Mouse (Mus musculus) myocyte (in vitro differentiated cells): ENCODE results near the gene Gamt. TPM values are rescaled to one million over a fixed set of nuclear protein-coding genes. Genes with fewer than 3 reads are reported as not detected.

Source experiments
- H3K27me3 ChIP-seq: one replicate; pipeline ENCODE4 v1.6.1; 2011; ENCODE audit not compliant: control insufficient read depth, insufficient read depth, insufficient read length
- H3K36me3 ChIP-seq: one replicate; pipeline ENCODE4 v1.6.1; 2011; ENCODE audit not compliant: control insufficient read depth, insufficient read depth
- H3K4me2 ChIP-seq: one replicate; pipeline ENCODE4 v1.6.1; 2011; ENCODE audit warnings: low read depth, control low read depth
- H3K4me3 ChIP-seq: one replicate; pipeline ENCODE4 v1.5.1; 2011; ENCODE audit warnings: mild to moderate bottlenecking, control low read depth, moderate library complexity
- H3K79me2 ChIP-seq: one replicate; pipeline ENCODE4 v1.6.1; 2011; ENCODE audit not compliant: control insufficient read depth, insufficient read depth
- H3ac ChIP-seq: one replicate; pipeline ENCODE4 v1.6.1; 2011; ENCODE audit not compliant: control insufficient read depth, insufficient read length
- CEBPB ChIP-seq: IDR thresholded peaks from 2 replicates; pipeline ENCODE4 v1.6.1; 2011; ENCODE audit warnings: mild to moderate bottlenecking, moderate library complexity; ENCODE audit not compliant: poor library complexity, insufficient read depth, severe bottlenecking
- E2F4 ChIP-seq: IDR thresholded peaks from one replicate; pipeline ENCODE4 v1.6.1; 2011; ENCODE audit warnings: mild to moderate bottlenecking, control low read depth, moderate library complexity; ENCODE audit not compliant: insufficient read depth
- MAX ChIP-seq: IDR thresholded peaks from one replicate; pipeline ENCODE4 v1.6.1; 2011; ENCODE audit warnings: low read depth, mild to moderate bottlenecking, control low read depth
- MYOD1 ChIP-seq, 3 experiments: IDR thresholded peaks; one replicate each; pipeline ENCODE4 v1.6.1; 2011; ENCODE audit warnings: control low read depth in 2 of 3, low read depth in 2 of 3, mild to moderate bottlenecking in 2 of 3, moderate library complexity in 1 of 3; ENCODE audit not compliant: insufficient read length in 2 of 3, control insufficient read depth in 1 of 3
- MYOG ChIP-seq, 3 experiments: IDR thresholded peaks; one replicate each; pipeline ENCODE4 v1.6.1; 2011; ENCODE audit warnings: control low read depth in 2 of 3, low read depth in 2 of 3, mild to moderate bottlenecking in 2 of 3; ENCODE audit not compliant: insufficient read length in 2 of 3, control insufficient read depth in 1 of 3, insufficient read depth in 1 of 3
- POLR2A ChIP-seq: IDR thresholded peaks from one replicate; pipeline ENCODE4 v1.6.1; 2011; ENCODE audit warnings: low read depth, mild to moderate bottlenecking, control low read depth, moderate library complexity; ENCODE audit not compliant: insufficient read length
- POLR2AphosphoS2 ChIP-seq: IDR thresholded peaks from one replicate; pipeline ENCODE4 v1.6.1; 2011; ENCODE audit warnings: low read depth, control low read depth; ENCODE audit not compliant: insufficient read length
- REST ChIP-seq: IDR thresholded peaks from one replicate; pipeline ENCODE4 v1.6.1; 2011; ENCODE audit warnings: mild to moderate bottlenecking, control low read depth, moderate library complexity; ENCODE audit not compliant: insufficient read depth, insufficient read length
- SRF ChIP-seq: IDR thresholded peaks from one replicate; pipeline ENCODE4 v1.6.1; 2011; ENCODE audit warnings: low read depth; ENCODE audit not compliant: control insufficient read depth, insufficient read length
- TCF12 ChIP-seq: IDR thresholded peaks from one replicate; pipeline ENCODE4 v1.6.1; 2011; ENCODE audit warnings: mild to moderate bottlenecking, control low read depth; ENCODE audit not compliant: poor library complexity, insufficient read depth, severe bottlenecking
- TCF3 ChIP-seq: IDR thresholded peaks from one replicate; pipeline ENCODE4 v1.6.1; 2011; ENCODE audit warnings: low read depth, control low read depth; ENCODE audit not compliant: insufficient read length
- USF1 ChIP-seq: IDR thresholded peaks from one replicate; pipeline ENCODE4 v1.6.1; 2011; ENCODE audit warnings: low read depth, mild to moderate bottlenecking, control low read depth, moderate library complexity
- polyA plus RNA-seq: library from polyadenylated mRNA; unstranded; fragments of >200 nt; fragmentation: generic; extraction: Trizol; gene quantifications from one replicate; pipeline ENCODE4 v1.2.1, GENCODE M21; 2012; ENCODE audit warnings: missing spikeins

Gene Gamt
- polyA plus RNA-seq, 1 experiment = 162 TPM

DNA sequence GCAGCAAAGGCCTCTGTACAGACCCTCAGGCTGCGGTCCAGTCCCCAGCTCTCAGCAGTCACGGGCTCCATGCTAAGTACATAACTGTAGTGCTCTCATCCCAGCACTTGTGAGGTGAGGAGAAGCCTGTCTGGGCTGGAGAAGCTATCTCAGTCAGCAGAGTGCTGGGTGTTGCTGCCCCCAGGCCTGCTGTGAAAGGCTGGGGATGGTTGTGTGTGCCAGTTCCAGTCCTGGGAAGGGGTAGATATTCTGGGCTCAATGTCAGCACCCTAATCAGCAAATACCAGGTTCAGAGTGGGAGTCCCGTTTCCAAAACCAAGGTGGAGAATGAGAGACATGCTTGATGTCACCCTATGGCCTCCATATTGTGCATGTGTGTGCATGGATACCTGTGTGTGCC lies 18.2 kb downstream of the Gamt start:
- H3K36me3 ChIP-seq = peaks cover 7% of the 10 kb centered on the region
- H3K4me3 ChIP-seq = no peak overlapping the region
- no peak overlapping the region for H3ac ChIP-seq
- H3K4me2 ChIP-seq = no peak overlapping the region
- H3K79me2 ChIP-seq = no peaks in the 10 kb centered on the region
- no peak for TF ChIP-seq MYOG (IDR thresholded peaks at IDR 0.05; ENCODE audit: control insufficient read depth in 1 of 3, insufficient read depth in 1 of 3, insufficient read length in 2 of 3, low read depth in 2 of 3)
- no peak for TF ChIP-seq E2F4
- TF ChIP-seq SRF = no peak
- TF ChIP-seq USF1 = no peak
- no peaks in the 10 kb centered on the region for H3K27me3 ChIP-seq

DNA sequence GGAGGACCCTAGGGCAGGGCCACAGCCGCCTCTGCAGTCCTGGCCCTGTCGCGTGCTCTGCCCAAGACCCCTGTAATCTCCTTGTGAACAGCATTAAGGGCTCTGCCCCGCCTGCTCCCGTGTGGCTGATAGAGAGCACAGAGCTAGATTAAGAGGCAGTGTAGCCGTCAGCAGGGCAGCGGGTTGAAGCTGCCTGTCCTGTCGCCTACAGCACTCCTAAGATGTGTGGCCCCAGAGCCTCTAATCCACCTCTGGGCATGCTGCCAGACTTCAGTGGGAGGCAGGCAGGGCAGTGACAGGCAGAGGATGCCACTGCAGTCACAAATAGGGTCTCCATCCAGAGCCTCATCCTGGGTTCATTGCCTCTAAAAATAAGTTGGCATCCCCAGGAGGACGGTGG lies 18.7 kb downstream of the Gamt start:
- Histone ChIP-seq H3K4me3 (no peak overlapping the region), H3K4me2 (no peak overlapping the region), H3K27me3 (no peaks in the 10 kb centered on the region), H3K79me2 (no peaks in the 10 kb centered on the region), H3K36me3 (peaks cover 7% of the 10 kb centered on the region), H3ac (no peak overlapping the region)
- TF ChIP-seq USF1 = no peak
- no peak for TF ChIP-seq MYOG (IDR thresholded peaks at IDR 0.05; ENCODE audit: control insufficient read depth in 1 of 3, insufficient read depth in 1 of 3, insufficient read length in 2 of 3, low read depth in 2 of 3)
- no peak for TF ChIP-seq POLR2AphosphoS2

DNA sequence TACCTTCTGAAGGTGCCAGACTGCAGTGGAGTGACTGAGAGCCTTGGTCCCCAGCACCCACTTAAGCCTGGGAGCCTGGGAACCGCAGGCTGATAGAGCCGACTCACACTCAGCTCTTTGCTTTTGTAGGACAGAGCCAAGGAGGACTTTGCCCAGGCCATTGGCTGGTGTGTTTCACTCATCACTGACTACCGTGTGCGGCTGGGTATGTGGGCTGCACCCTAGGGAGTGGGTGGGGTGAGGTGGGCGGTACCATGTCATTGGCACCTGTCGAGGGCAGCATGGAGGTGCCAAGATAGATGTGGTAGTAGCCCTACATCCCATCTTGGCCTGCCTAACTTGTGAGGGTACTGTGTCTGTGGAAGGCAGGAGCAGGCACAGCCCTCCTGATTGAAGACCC lies 21.0 kb downstream of the Gamt start:
- peaks cover 7% of the 10 kb centered on the region for H3K36me3 ChIP-seq
- no peak overlapping the region for H3ac ChIP-seq

DNA sequence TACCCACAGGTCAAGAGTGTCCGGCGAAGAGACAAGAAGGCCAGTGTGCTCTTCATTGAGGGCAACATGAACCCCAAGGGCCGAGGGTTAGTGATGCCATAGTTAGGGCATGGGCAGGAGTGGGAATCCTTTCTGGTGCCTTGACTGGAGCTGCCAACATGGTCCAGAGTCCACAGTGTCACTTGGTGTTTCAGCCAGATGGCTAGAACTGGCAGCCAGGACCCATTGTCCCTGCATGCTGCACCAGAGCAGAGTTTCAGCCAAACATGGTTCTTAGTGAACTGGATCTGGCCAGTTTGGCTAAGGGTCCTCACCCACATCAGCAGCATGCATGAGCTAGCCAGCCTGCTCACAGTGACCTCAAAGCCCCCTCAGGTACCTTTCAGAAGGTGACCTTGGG lies 22.5 kb downstream of the Gamt start:
- no peak overlapping the region for H3K4me2 ChIP-seq
- TF ChIP-seq USF1 = no peak
- TF ChIP-seq CEBPB = no peak
- no peak for TF ChIP-seq E2F4
- no peak for TF ChIP-seq TCF3
- TF ChIP-seq MAX = no peak
- no peak for TF ChIP-seq SRF
- TF ChIP-seq POLR2AphosphoS2 = no peak
- no peaks in the 10 kb centered on the region for H3K79me2 ChIP-seq
- no peak overlapping the region for H3ac ChIP-seq
- H3K36me3 ChIP-seq = peaks cover 11% of the 10 kb centered on the region
- no peaks in the 10 kb centered on the region for H3K27me3 ChIP-seq
- no peak overlapping the region for H3K4me3 ChIP-seq

More for the DNA sequence above, 21.0 kb downstream of the Gamt start:
- Histone ChIP-seq H3K79me2 (no peaks in the 10 kb centered on the region), H3K4me2 (no peak overlapping the region), H3K4me3 (no peak overlapping the region), H3K27me3 (no peaks in the 10 kb centered on the region)
- TF ChIP-seq SRF = no peak
- peak in 1 of 3 experiments; percentile 45 for TF ChIP-seq MYOD1 (IDR thresholded peaks at IDR 0.05; ENCODE audit: control insufficient read depth in 1 of 3, insufficient read length in 2 of 3, low read depth in 2 of 3)
- TF ChIP-seq CEBPB = no peak

DNA sequence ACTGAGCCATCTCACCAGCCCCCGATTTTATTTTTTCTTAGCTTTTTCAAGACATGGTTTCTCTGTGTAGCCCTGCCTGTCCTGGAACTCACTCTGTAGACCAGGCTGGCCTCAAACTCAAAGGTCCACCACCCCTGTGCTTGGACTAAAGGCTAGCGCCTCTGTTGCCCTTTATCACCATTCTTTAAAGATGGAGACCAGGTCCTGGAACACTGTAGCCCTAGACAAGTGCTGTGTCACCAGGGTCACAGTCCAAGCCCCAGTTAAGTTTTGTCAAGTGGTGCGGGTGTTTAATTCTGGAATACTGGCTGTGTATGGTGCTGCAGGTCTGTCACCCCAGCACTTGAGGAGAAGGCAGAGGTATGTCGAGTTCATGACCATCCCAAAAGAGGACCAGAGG lies 23.8 kb downstream of the Gamt start:
- peaks cover 11% of the 10 kb centered on the region for H3K36me3 ChIP-seq
- TF ChIP-seq REST (no peak), MYOD1 (IDR thresholded peaks at IDR 0.05; ENCODE audit: control insufficient read depth in 1 of 3, insufficient read length in 2 of 3, low read depth in 2 of 3) (no peak), E2F4 (no peak), SRF (no peak), CEBPB (no peak), POLR2AphosphoS2 (no peak), MAX (no peak), MYOG (IDR thresholded peaks at IDR 0.05; ENCODE audit: control insufficient read depth in 1 of 3, insufficient read depth in 1 of 3, insufficient read length in 2 of 3, low read depth in 2 of 3) (no peak), TCF3 (no peak), POLR2A (no peak), USF1 (no peak), TCF12 (no peak)
- H3K27me3 ChIP-seq = no peaks in the 10 kb centered on the region
- no peak overlapping the region for H3ac ChIP-seq
- H3K79me2 ChIP-seq = no peaks in the 10 kb centered on the region
- H3K4me3 ChIP-seq = no peak overlapping the region
- H3K4me2 ChIP-seq = no peak overlapping the region

DNA sequence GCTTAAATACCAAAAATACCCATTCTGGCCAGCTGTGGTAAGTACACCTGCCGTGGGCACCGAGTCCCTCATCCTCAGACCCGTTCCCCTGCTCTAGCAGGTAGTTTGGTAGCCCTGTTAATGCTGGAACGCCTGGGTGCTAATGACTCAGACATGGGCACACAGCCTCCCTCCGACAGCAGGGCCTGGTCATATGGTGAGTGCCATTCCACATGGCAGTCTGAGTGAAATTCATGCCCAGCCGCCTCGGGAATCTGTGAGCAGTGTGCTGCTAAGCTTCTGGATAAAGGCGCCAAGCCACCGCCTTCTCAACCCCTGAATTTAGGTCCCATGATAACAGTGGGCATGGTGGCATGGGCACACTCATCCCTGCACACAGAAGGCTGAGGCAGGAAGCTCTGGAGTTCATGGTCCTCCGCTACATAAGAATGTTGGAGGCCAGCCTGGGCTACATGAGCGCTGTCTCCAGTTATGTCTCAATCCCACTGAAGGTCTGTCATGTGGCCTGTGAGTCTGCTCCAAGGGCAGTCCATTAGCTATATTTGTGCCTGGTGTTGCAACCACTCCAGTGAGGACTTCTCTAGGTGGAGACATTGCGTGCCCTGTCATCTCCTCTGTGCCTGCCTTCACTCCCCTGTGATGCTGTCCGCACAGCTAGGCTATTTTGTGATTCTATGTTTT lies 24.5 kb downstream of the Gamt start:
- Histone ChIP-seq H3K4me2 (no peak overlapping the region), H3ac (no peak overlapping the region), H3K79me2 (no peaks in the 10 kb centered on the region), H3K36me3 (peaks cover 11% of the 10 kb centered on the region), H3K27me3 (no peaks in the 10 kb centered on the region), H3K4me3 (no peak overlapping the region)
- TF ChIP-seq TCF12 (no peak), MAX (no peak), POLR2AphosphoS2 (no peak), REST (no peak), E2F4 (no peak), USF1 (no peak), TCF3 (no peak), SRF (no peak), CEBPB (no peak), MYOG (IDR thresholded peaks at IDR 0.05; ENCODE audit: control insufficient read depth in 1 of 3, insufficient read depth in 1 of 3, insufficient read length in 2 of 3, low read depth in 2 of 3) (no peak), POLR2A (no peak), MYOD1 (IDR thresholded peaks at IDR 0.05; ENCODE audit: control insufficient read depth in 1 of 3, insufficient read length in 2 of 3, low read depth in 2 of 3) (no peak)
